Mouse (Mus musculus) heart, postnatal 14 days (tissue): ENCODE results near the gene Dusp5. TPM values are rescaled to one million over a fixed set of nuclear protein-coding genes. Genes with fewer than 3 reads are reported as not detected.
A peak's percentile ranks its signal among the peaks of the same experiment; 100 is the strongest.
"Not testable (repeated sequence)": the region's sequence is repeated elsewhere in the genome, so short reads cannot be mapped to it uniquely, and the experiment has no call there.

Source experiments
- DNase-seq, 2 experiments: peaks; one replicate each; pipeline ENCODE4 v3.0.0; 2021 to 2022
- intact Hi-C: fragments of 180-260 bp; cut with DNase I; formaldehyde crosslinking; loops from one replicate; pipeline ENCODE4 v1.15.1; 2025
- long read RNA-seq, 2 experiments: library from polyadenylated mRNA; stranded (forward); transcript quantifications; one replicate each; pipeline ENCODE4 v2.0.0; 2021
- total RNA-seq, 2 experiments: library from RNA; stranded (reverse); gene quantifications; 2 replicates each; pipeline ENCODE4 v1.2.3; 2021

Dusp5 gene
- 10 to 100 TPM in 1 of 2 experiments, 1 to 10 TPM in 1; 9.9 to 10.0 TPM for total RNA-seq
- long read RNA-seq, experiment 1, transcript Dusp5-201 (4 exons, 2,473 nt), result major isoform, 18 of 18 reads
- long read RNA-seq, experiment 1, partial matches to known transcripts, result 0 of 18 reads
- long read RNA-seq, experiment 1, other reads (novel, unspliced or antisense), result 0 of 18 reads
- long read RNA-seq, experiment 2, transcript Dusp5-201 (4 exons, 2,473 nt), result major isoform, 15 of 17 reads
- long read RNA-seq, experiment 2, partial matches to known transcripts, result 2 of 17 reads
- long read RNA-seq, experiment 2, other reads (novel, unspliced or antisense), result 0 of 17 reads

DNA sequence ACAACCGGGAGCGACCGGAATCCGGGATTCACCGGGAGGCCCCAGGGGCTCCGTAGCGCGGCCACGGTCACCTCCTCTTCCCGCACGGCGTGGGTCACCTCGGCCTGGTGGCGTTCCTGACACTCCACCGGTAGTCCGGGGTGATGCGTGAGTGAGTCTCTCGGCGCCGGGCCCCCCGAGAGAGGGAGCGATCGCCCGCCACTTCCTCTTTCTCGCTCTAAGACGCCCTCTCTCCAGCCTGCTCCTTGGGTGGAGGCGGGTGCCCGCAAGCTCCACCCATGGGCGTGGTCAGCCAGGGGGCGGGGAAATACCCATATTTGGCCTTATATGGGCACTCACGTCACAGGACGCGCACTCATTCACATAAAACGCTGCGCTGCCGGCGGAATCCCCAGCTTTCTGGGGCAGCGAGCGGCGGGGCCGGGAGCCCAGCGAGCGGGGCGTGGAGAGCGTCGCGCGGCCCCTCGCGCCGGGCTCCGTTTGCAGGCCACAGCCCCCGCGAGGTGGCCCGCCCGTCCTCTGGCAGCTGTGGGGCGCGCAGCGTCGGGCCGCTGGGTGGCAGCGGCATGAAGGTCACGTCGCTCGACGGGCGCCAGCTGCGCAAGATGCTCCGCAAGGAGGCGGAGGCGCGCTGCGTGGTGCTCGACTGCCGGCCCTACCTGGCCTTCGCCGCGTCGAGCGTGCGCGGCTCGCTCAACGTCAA, at the start of gene Dusp5:
TSS of gene Dusp5 (plus strand) at position 358 of the 703 bp plus-strand sequence.
- intact Hi-C loops, result loop anchor here (2.0 kb wide), 2 partner anchors 50 to 108 kb away; no protein-coding TSS in a partner anchor
- peak; percentile 97 to 99 for DNase-seq

DNA sequence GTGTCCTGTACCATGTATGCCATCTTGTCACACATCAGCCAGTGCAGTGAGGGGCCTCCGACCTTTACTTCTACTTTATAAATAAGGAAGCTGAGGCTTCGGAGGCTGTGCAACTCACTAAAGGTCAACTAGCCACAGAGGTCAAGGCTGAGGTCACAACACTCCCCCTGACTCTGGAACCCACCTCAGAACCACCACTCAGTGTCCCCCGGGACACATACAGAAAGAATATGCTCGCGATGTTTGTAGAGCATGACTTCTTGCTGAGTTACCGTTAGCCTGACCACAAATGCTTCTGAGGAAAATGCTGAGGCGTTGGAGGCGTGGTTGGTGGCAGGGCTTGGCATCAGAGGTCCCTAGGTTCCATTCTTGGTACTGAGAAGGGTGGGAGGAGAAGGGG, 49.3 kb upstream of the Dusp5 start:
- intact Hi-C loops, result no loop called here
- DNase-seq, result no peak

DNA sequence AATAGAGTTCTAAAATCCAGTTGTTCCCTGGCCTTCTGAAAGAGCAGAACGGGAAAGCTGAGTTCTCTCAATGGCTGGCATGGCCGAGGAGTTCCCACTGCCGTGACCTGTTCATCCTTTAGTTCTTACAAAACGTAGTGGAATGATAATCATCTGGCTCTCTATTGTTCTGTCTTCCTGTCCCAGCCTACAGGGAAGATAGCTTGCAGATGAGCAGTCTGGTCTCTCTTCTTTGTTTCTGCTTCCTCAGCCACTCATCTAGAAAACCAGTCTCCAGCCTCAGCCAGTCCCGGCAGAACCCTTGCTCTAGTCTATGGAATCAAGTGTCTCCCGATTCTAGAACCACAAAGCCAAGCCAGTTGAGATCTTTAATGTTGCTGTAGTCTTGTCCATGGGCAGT, 46.8 kb upstream of the Dusp5 start:
- DNase-seq, result no peak

DNA sequence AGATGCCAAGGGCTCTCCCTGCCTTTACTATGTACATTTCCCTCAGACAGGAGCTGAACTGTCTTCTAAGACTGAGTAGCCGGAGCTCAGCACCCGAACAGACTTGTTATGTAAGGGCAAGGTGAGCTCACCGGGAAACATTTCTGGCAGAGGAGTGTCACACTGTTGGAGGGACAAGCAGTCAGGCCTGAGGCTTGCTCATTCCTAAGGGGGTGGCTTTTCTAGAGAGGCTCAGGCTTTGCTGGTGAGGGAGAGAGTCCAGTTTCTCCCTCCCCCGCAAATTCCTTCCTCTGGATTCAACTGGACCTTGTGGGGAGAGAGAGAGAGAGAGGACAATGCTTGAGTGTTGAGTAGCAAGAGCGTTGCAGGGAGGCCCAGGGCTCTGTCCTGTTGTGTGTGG, 46.4 kb upstream of the Dusp5 start:
- intact Hi-C loops, result no loop called here

More for the DNA sequence above, 46.8 kb upstream of the Dusp5 start:
- intact Hi-C loops, result no loop called here

DNA sequence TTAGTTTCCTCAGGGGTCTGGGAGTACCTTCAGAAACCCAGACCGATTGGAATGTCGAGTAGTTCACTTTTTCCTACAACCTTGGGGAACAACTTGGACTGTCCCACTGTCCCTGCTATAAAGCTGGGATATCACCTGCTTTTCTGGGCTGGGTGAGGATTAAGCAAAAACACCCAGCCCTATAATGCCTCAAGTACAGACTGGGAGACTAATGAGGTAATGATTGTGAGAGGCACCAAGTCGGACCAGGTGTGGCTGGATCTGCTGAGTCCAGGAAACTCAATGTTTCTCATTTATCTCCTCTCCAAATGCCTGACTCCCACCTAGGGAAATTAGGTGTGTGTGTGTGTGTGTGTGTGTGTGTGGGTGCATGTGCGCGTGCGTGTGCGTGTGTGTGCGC, 44.9 kb upstream of the Dusp5 start:
- DNase-seq, result no peak
- intact Hi-C loops, result no loop called here

More for the DNA sequence above, 46.4 kb upstream of the Dusp5 start:
- DNase-seq, result no peak

DNA sequence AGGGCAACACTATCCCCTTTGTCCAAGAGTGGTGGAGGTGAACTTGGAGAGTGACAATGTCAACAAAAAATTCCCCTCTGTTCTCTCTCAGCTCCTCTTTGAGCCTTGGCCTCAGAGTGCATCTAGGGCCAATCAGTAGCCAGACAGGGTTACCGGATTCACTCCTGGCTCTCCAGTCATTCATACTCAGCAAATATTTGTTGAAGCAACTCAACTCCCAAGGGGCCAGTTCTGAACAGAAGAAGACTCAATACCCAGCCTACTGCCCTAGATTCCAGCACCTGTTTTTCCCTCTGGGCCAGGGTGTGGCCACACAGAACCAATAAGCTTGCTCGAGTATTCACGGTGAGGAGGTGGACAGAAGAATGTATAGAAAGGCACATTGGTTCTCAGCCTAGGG, 44.0 kb upstream of the Dusp5 start:
- DNase-seq, result no peak

DNA sequence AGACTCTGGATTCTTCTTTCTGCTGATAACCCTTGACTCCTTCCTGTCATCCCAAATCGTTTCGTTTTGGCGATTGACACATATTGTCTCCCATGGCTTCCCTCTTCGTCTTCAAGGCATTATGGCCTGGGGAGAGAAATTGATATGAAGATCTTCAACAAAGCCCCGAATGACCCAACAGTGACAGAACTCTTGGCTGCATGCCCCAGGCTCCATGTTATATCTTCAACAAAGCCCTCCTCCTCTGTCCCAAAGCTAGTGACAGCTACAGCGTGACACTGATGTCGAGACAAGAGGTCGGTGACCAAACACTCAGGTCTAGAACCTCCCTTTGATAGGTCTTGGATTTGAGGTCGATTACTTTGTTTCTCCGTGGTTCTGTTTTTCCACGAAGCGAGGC, 39.7 kb upstream of the Dusp5 start:
- DNase-seq, result no peak
- intact Hi-C loops, result no loop called here

More for the DNA sequence above, 44.0 kb upstream of the Dusp5 start:
- intact Hi-C loops, result no loop called here

DNA sequence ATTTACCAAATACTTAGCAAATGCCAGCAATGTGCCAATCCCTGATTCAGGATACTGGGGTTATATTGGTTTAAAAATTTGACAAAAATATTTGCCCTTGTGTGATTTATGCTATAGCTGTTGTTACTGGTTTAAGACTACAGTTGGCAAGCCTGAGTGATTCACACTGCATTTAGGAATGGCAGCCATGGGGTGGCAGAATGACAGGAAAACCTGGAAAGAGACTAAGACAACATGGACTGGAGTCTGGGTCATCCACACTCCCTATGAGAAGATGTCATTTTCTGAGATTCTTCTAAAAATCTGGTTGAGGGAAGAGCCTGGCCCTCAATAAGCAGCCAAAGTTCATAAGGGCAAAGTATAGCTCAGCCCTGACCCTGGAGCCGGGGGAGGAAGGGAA, 39.0 kb upstream of the Dusp5 start:
- intact Hi-C loops, result no loop called here
- DNase-seq, result no peak

DNA sequence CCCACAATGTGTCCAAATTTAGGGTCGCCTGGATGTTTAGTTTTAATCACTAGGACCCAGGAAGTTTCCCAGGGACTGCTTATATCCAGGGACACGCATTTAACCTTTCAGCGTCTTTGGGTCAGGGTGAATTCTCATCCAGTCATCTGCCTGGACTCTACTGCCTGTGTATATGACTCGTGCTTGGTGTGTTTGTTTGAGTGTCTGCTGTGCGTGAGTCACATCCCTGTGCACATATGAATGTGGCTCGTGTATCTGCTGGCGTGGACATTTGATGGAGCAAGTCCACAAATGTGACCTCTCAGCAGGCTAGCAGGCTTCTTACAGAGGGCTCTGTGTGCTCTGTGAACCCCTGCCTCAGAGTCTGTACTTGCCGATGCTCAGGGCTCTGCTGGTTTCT, 38.0 kb upstream of the Dusp5 start:
- intact Hi-C loops, result no loop called here

DNA sequence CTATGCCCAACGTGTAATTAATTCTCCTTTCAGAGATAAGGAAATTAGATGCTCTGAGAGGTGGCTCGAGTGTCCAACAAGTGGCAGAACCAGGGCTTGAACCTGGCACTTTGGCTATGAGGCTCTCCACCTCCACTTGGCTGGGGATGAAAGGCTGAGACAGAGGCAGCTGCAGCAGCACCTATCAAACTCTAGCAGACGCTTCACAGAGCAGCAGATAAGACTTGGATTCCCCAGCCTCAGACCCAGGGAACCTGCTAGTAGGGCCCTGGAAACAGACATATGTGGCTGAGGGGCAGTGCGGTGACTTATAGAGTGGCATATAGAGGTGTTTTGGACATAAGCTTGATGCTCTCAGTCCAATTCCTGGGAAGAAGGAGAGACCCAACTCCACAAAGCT, 36.4 kb upstream of the Dusp5 start:
- intact Hi-C loops, result no loop called here
- DNase-seq, result no peak

More for the DNA sequence above, 38.0 kb upstream of the Dusp5 start:
- DNase-seq, result no peak

DNA sequence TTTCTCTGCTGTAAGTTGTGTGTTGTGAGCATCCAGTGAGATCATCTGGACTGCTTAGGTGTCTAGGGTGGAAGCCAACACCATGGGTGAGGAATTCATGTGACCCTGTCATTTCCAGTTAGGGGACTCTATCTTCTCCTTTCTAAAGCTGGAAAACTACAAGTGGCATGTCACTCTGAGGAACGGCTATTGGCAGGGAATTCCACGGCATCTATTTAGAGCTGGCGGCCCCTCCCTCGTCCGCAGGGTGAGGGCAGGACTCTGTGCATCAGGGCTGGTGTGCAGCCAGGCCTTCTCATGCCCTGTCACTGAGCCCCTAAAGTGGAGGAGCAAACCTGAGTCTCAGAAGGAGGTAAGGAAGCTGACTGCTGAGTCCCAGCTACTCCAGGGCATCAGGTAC, 35.0 kb upstream of the Dusp5 start:
- intact Hi-C loops, result no loop called here
- peak; percentile 40 to 45 for DNase-seq

DNA sequence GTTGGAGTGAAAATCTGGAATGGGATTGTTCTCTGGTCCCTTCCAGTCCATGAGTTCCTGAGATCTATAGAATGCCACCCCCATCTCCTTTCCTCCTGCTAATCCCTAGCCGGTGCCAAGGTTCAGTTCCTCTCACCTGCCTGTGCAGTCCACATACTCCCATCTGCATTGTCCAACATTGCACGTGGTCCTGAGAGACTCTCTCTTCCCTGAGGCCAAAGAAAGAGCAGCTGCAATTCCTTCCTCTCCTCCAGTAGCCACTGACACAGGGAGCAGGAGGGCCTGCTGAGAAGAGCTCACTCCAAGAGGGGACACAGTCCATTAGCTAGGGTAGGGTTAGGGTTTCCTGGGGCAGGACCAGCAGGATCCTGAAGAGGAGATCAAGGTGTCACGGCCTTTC, 31.0 kb upstream of the Dusp5 start:
- intact Hi-C loops, result no loop called here

DNA sequence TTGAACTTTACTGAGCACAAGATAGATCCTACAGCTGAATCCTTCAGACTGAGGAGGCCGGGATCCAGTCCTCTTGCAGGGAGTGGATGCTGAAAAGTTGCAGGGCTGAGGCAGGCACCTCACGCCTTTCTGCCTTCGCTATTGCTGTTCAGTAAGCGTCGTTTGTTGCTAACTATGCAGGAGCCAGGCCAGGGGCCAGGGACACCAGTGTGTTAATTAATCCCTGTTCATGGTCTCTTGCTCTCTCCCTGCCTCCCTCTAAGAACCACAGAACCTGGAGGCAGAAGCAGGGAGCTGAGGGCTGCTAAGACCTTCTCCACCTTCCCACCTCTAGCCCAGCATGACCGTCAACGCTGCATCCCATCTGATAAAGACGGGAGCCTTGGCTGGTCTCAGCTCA, 29.9 kb upstream of the Dusp5 start:
- intact Hi-C loops, result no loop called here
- DNase-seq, result no peak

More for the DNA sequence above, 31.0 kb upstream of the Dusp5 start:
- DNase-seq, result no peak

DNA sequence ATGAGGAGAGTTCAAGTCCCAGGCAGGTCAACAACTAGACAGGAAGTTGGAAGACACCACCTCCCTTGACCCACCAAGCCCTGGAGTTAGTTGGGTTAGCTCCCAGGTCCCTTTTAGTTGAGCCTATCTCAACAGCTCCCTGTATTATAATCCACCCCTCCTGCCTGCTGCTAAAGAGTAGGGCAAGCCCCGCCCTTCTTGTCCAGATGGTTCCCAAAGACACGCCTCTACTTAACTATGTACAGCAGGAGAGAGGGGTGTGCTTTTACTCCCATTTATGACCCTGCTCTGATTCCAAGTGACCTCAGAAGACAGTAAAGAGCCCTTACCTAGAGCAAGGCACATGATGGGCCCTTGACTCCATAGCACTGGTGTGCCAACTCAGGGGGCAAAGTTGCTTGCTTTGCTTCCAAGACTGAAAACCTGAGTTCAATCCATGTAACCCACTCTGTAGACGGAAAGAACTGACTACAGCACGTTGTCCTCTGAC, 29.4 kb upstream of the Dusp5 start:
- intact Hi-C loops, result no loop called here
- no peak for DNase-seq

DNA sequence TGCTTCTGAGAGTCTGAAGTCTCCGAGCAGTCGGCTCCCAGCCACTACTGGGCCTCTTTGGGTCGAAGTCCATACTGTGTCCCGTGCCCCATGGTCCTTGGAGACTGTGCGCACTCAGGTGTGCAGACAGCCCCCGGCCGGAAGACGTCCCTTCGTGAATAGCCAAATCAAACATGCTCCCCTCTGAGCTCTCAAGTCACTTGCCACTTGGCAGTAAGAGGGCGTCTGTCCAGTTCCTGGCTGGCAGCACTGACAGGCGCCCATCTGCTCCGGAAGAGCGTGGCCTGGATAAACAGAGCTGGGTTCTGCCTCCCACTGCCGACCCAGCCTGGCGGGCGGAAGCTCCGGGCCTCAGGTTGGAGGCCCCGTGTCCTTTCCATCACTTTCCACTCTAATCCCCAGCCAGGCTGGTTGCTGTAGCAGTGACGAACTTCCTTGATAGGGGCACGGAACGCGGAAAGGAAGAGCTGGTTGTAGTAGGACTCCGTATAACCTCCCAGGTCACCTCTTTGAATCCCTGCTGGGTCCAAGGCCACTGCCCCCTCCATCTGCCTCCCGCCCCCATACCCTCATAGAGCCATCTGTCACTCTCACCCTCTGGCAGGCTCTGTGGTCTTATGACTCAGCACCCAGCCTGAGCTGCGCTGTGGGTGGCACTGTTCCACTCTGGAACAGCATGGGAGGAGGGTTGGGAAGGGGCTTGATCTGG, 28.5 kb upstream of the Dusp5 start:
- intact Hi-C loops, result no loop called here
- DNase-seq, result peak in 1 of 2 experiments; percentile 34

DNA sequence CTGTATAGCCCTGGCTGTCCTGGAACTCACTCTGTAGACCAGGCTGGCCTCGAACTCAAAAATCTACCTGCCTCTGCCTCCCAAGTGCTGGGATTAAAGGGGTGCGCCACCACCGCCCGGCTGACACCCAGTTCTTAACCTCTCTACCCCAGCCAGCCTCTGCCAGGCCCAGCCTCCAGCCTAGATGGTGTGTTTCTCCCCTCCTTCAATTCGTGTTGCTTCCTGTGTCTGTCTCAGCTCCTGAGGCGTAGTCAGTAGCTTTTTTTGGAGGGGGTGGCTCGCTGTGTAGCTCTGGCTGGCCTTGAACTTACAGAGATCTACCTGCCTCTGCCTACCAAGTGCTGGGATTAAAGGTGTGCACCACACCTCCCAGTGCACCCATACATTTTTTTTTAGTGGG, 27.7 kb upstream of the Dusp5 start:
- intact Hi-C loops, DNase-seq: not testable (repeated sequence)

DNA sequence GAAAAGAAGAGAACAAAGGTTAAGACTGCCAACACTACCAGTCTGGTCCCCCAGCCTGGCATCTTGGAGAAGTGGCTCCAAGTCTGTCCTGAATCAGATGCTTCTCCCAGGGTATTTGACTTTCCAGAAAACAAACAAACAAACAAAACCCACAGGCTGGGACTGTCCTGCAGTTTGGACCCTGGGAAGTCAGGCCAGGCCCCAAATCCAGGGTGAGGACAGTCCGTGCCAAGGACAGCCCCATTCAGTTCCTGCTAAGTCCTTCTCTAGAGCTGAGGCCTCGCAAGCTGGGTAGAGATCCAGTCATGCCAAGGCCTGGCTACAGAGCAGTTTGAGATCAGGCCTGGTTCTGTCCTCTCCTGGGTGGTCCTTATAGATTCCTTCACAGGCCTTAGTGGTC, 27.1 kb upstream of the Dusp5 start:
- intact Hi-C loops, result no loop called here
- no peak for DNase-seq

DNA sequence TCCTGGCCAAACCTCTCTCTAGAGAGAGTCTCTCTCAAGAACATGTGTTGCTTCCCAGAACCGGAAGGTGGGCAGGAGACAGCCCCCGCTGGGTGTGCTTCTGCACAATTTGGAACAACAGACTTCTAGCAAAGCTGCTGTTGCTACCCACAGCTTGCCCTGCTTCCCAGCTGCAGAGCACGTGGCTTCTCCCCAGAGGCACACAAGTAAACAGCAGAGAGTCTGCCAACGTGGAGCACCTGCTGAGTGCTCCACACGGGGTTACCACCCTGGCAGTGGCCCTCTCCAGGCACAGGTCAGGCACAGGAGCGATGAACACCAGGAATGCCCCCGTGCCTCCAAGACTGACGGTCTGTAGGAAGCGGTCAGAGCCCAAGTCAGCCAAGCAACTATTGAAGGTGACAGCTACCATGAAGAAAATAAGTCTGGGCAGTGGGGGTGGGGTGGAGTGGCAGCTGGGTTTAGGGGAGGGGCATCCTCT, 26.0 kb upstream of the Dusp5 start:
- intact Hi-C loops, result no loop called here
- DNase-seq, result peak in 1 of 2 experiments; percentile 18

DNA sequence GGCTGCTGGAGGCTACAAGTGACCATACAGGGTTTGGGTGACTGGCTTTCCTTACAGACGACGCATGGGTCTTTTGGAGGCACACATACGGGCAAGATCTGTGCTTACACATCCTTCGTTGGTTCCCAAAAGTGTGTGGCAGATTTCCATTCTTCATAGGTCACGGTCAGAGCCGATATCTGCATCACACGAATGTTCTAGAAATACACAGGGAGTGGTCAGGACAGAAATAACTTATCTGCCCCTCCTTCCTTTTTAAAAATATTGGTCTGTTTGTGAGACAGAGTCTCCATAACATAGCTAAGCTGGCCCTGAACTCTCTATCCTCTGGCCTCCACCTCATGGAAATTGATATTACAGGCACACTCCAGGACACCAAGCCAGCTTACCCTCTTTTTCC, 24.7 kb upstream of the Dusp5 start:
- intact Hi-C loops, result no loop called here
- DNase-seq, result no peak

DNA sequence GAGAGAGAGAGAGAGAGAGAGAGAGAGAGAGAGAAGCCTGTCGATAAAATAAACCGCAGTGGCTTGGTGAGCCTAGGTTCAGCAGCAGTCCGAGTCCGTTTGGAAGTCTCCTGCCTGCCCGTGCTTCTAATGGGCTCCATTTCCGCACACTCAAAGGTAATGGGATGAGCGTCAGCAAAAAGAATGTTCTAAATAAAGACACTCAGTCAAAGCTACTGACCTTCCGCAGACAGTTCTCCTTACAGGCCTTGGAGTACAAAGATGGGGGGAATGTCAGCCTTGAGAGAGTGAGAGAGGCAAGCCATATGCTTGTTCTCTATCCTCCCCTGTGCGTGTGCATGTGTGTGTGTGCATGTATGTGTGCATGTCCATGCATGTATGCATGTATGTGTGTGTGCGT, 23.2 kb upstream of the Dusp5 start:
- no peak for DNase-seq
- intact Hi-C loops, result no loop called here

DNA sequence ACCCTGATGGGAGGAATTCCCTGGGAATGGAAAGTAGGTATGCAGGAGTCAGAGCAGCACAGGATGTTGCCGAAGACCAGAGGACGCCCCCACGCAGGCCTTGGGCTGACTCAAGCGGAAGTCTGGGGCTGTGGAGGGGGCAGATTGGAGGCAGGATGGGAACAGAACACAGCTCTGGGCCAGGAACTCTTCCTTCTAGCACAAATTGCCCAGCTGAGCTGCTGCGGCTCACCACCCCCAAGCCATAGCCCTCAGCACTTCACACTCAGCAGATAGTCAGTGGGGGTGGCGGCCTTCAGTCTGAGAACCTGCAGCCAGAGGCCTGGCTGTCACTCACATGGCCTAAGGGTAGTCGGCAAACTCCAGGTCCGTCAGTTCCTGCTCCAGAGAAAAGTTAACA, 21.4 kb upstream of the Dusp5 start:
- DNase-seq, result peak; percentile 26 to 36
- intact Hi-C loops, result no loop called here
